Mouse (Mus musculus) midbrain, postnatal 0 days (tissue): ENCODE measurements around the gene Tbc1d17. TPM values are rescaled to one million over a fixed set of nuclear protein-coding genes. Genes with fewer than 3 reads are reported as not detected.

ENCODE experiments used
- ATAC-seq: fragments of 200-750 bp; cut with Nextera tagmentation; 2 replicates; pipeline ENCODE4 v1.8.0; 2017; ENCODE audit warnings: moderate number of reproducible peaks, mild to moderate bottlenecking, moderate TSS enrichment, moderate library complexity; ENCODE audit not compliant: low FRiP score
- DNase-seq: peaks from one replicate; pipeline ENCODE4 v3.0.0-alpha.2; 2015; ENCODE audit warnings: low spot score
- H3K27ac ChIP-seq: fragments of 300-500 bp; sonication (generic); 2 replicates; pipeline ENCODE4 v1.5.1; 2014; ENCODE audit warnings: low read depth, mild to moderate bottlenecking, low read length, mixed read lengths
- H3K27me3 ChIP-seq: fragments of 300-500 bp; sonication (generic); 2 replicates; pipeline ENCODE4 v1.6.1; 2014; ENCODE audit warnings: low read length, control low read depth, mixed read lengths; ENCODE audit not compliant: insufficient read depth
- H3K36me3 ChIP-seq: fragments of 300-500 bp; sonication (generic); 2 replicates; pipeline ENCODE4 v1.6.1; 2014; ENCODE audit warnings: low read length, control low read depth, mixed read lengths; ENCODE audit not compliant: insufficient read depth
- H3K4me1 ChIP-seq: fragments of 300-500 bp; sonication (generic); 2 replicates; pipeline ENCODE4 v1.6.1; 2014; ENCODE audit warnings: mild to moderate bottlenecking, control low read depth, antibody characterized with exemption, low read length, mixed read lengths; ENCODE audit not compliant: insufficient read depth
- H3K4me2 ChIP-seq: fragments of 300-500 bp; sonication (generic); 2 replicates; pipeline ENCODE4 v1.6.1; 2014; ENCODE audit warnings: low read depth, mild to moderate bottlenecking, low read length, mixed read lengths; ENCODE audit not compliant: poor library complexity, severe bottlenecking
- H3K4me3 ChIP-seq: fragments of 300-500 bp; sonication (generic); 2 replicates; pipeline ENCODE4 v1.5.1; 2014; ENCODE audit warnings: low read depth, mild to moderate bottlenecking, low read length, moderate library complexity
- H3K9ac ChIP-seq: fragments of 300-500 bp; sonication (generic); replicated peaks from 2 replicates; pipeline ENCODE4 v1.6.1; 2014; ENCODE audit warnings: mild to moderate bottlenecking, low read length, moderate library complexity, mixed read lengths; ENCODE audit not compliant: poor library complexity, severe bottlenecking
- H3K9me3 ChIP-seq: fragments of 300-500 bp; sonication (generic); 2 replicates; pipeline ENCODE4 v1.6.1; 2016; ENCODE audit warnings: low read length, control low read depth
- CTCF ChIP-seq: IDR thresholded peaks from 2 replicates; pipeline ENCODE4 v1.5.1; 2016; ENCODE audit warnings: antibody characterized with exemption, mild to moderate bottlenecking
- WGBS: fragments of 180-500 bp; shearing (Covaris S2); extraction: QIAGEN DNeasy Blood & Tissue Kit; methylation state at CpG from one replicate; pipeline ENCODE4 v1.1.7; 2014; 5-methylcytosine and 5-hydroxymethylcytosine counted together
- polyA plus RNA-seq: library from polyadenylated mRNA; unstranded; fragments of >200 nt; fragmentation: Nextera tagmentation; extraction: Ambion mirVana; gene quantifications from 2 replicates; pipeline ENCODE4 v1.2.1, GENCODE M21; 2015
- total RNA-seq: library from RNA; depleted of rRNA; stranded (reverse); fragments of >200 nt; gene quantifications from 2 replicates; pipeline ENCODE4 v1.2.3, GENCODE M21; 2014

Gene Tbc1d17
- total and polyA plus RNA-seq, 2 experiments from 2014 or later: 79.7 to 115 TPM

GRCm38 (mm10) chr7:44821666-44822448 lies 27.0 kb downstream of the Tbc1d17 start:
- ATAC-seq (no peak), DNase-seq (no peak)
- H3K4me2 ChIP-seq: no peak overlapping the region
- peaks cover 18% of the 10 kb centered on the region for H3K4me1 ChIP-seq
- TF ChIP-seq CTCF: no peak
- no peaks in the 10 kb centered on the region for H3K9me3 ChIP-seq
- H3K9ac ChIP-seq: no peak overlapping the region
- H3K27ac ChIP-seq: no peak overlapping the region
- H3K27me3 ChIP-seq: no peaks in the 10 kb centered on the region
- 86% methylated on average over 7 of the region's 7 CpGs for WGBS
- no peak overlapping the region for H3K4me3 ChIP-seq
- H3K36me3 ChIP-seq: no peaks in the 10 kb centered on the region

- H3K27me3 ChIP-seq: no peaks in the 10 kb centered on the region
- H3K9me3 ChIP-seq: no peaks in the 10 kb centered on the region
- H3K4me1 ChIP-seq: peaks cover 18% of the 10 kb centered on the region
- H3K36me3 ChIP-seq: no peaks in the 10 kb centered on the region
- no peak overlapping the region for H3K9ac ChIP-seq
- DNase-seq (no peak), ATAC-seq (no peak)
- no peak overlapping the region for H3K4me2 ChIP-seq
- no peak overlapping the region for H3K27ac ChIP-seq
- TF ChIP-seq CTCF: no peak
- H3K4me3 ChIP-seq: no peak overlapping the region
- 91% methylated on average over 3 of the region's 3 CpGs for WGBS
Measured at GRCm38 (mm10) chr7:44820525-44820924, 28.4 kb downstream of the Tbc1d17 start.

GRCm38 (mm10) chr7:44819863-44820262 lies 29.0 kb downstream of the Tbc1d17 start:
- Histone ChIP-seq H3K27ac (no peak overlapping the region), H3K4me3 (no peak overlapping the region), H3K4me2 (no peak overlapping the region), H3K36me3 (no peaks in the 10 kb centered on the region), H3K9ac (no peak overlapping the region), H3K27me3 (no peaks in the 10 kb centered on the region), H3K4me1 (peaks cover 18% of the 10 kb centered on the region), H3K9me3 (no peaks in the 10 kb centered on the region)
- DNase-seq (no peak), ATAC-seq (no peak)
- TF ChIP-seq CTCF: no peak
- WGBS: 66% methylated on average over 5 of the region's 5 CpGs

- no peak overlapping the region for H3K27ac ChIP-seq
- DNase-seq (no peak), ATAC-seq (no peak)
- H3K4me1 ChIP-seq: peaks cover 18% of the 10 kb centered on the region
- no peak overlapping the region for H3K9ac ChIP-seq
- H3K9me3 ChIP-seq: no peaks in the 10 kb centered on the region
- no peaks in the 10 kb centered on the region for H3K27me3 ChIP-seq
- no peak for TF ChIP-seq CTCF
- H3K4me2 ChIP-seq: no peak overlapping the region; the same call in 1 of the 2 replicates
- no peak overlapping the region for H3K4me3 ChIP-seq
- H3K36me3 ChIP-seq: no peaks in the 10 kb centered on the region
- 93% methylated on average over 2 of the region's 2 CpGs for WGBS
Measured at GRCm38 (mm10) chr7:44819391-44819790, 29.5 kb downstream of the Tbc1d17 start.

DNA sequence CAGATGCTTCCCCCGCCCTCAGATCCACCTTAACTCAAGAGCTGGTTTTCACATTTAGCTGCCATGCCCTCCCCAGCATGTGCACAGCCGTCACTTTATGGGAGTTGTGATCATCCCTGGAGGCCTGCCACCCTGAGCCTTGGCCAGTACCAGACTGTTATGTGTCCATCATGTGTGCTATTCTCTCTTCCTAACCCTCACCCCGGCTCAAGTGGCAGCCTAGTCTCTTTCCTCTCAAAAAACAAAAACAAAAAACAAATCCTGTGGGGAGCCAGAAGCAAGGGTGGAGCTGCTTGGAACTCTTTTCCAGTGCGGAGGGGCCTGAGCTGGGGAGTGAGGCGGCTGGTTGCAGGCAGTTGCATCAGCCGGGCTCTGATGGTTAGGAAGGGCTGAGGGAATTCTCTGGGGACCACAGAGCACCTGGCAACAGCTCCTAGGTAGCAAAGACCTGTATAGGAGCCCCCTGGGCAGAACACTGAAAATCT lies 30.1 kb downstream of the Tbc1d17 start:
- Histone ChIP-seq H3K4me3 (no peak overlapping the region), H3K36me3 (no peaks in the 10 kb centered on the region)

GRCm38 (mm10) chr7:44818164-44818563 lies 30.7 kb downstream of the Tbc1d17 start:
- no peak for ATAC-seq
- Histone ChIP-seq H3K9me3 (no peaks in the 10 kb centered on the region), H3K4me2 (peak overlapping the region; percentile 79), H3K4me3 (no peak overlapping the region), H3K4me1 (peaks cover 18% of the 10 kb centered on the region), H3K9ac (no peak overlapping the region), H3K36me3 (no peaks in the 10 kb centered on the region), H3K27me3 (no peaks in the 10 kb centered on the region), H3K27ac (no peak overlapping the region)
- peak; percentile 54 for TF ChIP-seq CTCF
- DNase-seq: peak; percentile 33
- WGBS: 16% methylated on average over 2 of the region's 2 CpGs

More for the DNA sequence above, 30.1 kb downstream of the Tbc1d17 start:
- DNase-seq (peak; percentile 15), ATAC-seq (no peak)
- WGBS: 39% methylated on average over 6 of the region's 6 CpGs
- H3K4me2 ChIP-seq: peak overlapping the region; percentile 29
- H3K9me3 ChIP-seq: no peaks in the 10 kb centered on the region
- H3K27me3 ChIP-seq: no peaks in the 10 kb centered on the region
- H3K4me1 ChIP-seq: peaks cover 18% of the 10 kb centered on the region
- peak overlapping the region; percentile 39; the same call in 1 of the 2 replicates for H3K9ac ChIP-seq
- TF ChIP-seq CTCF: no peak
- H3K27ac ChIP-seq: no peak overlapping the region
